Mouse (Mus musculus) olfactory bulb, adult 2 months (tissue): ENCODE measurements around the gene Rasgef1a. TPM values are rescaled to one million over a fixed set of nuclear protein-coding genes. Genes with fewer than 3 reads are reported as not detected.

ENCODE experiments used
- H3K27ac ChIP-seq: fragments of 200-500 bp; 2 replicates; pipeline ENCODE4 v1.5.1; 2012; ENCODE audit warnings: low read depth, low read length; ENCODE audit not compliant: insufficient read depth
- H3K4me1 ChIP-seq: fragments of 200-500 bp; 2 replicates; pipeline ENCODE4 v1.6.1; 2012; ENCODE audit warnings: low read length; ENCODE audit not compliant: control insufficient read depth, insufficient read depth
- H3K4me3 ChIP-seq: fragments of 200-500 bp; 2 replicates; pipeline ENCODE4 v1.5.1; 2012; ENCODE audit warnings: mild to moderate bottlenecking, low read depth, low read length, moderate library complexity; ENCODE audit not compliant: insufficient read depth
- CTCF ChIP-seq: fragments of 200-500 bp; IDR thresholded peaks from 2 replicates; pipeline ENCODE4 v1.5.1; 2012; ENCODE audit warnings: low read depth, mild to moderate bottlenecking, low read length, moderate library complexity; ENCODE audit not compliant: insufficient read depth
- POLR2A ChIP-seq: fragments of 200-500 bp; IDR thresholded peaks from 2 replicates; pipeline ENCODE4 v1.6.1; 2012; ENCODE audit warnings: mild to moderate bottlenecking, low read depth, low read length, moderate library complexity; ENCODE audit not compliant: insufficient read depth
- WGBS: fragments of 180-500 bp; shearing (Covaris S2); methylation state at CpG from one replicate; pipeline ENCODE4 v1.1.7; 2018; 5-methylcytosine and 5-hydroxymethylcytosine counted together
- polyA plus RNA-seq: library from polyadenylated mRNA; stranded (reverse); fragments of >200 nt; gene quantifications from 2 replicates; pipeline ENCODE4 v1.2.4, GENCODE M21; 2012; ENCODE audit warnings: low replicate concordance; ENCODE audit not compliant: missing spikeins, insufficient read depth, insufficient read length

The Rasgef1a gene
- not detected in 2 replicates for polyA plus RNA-seq

DNA sequence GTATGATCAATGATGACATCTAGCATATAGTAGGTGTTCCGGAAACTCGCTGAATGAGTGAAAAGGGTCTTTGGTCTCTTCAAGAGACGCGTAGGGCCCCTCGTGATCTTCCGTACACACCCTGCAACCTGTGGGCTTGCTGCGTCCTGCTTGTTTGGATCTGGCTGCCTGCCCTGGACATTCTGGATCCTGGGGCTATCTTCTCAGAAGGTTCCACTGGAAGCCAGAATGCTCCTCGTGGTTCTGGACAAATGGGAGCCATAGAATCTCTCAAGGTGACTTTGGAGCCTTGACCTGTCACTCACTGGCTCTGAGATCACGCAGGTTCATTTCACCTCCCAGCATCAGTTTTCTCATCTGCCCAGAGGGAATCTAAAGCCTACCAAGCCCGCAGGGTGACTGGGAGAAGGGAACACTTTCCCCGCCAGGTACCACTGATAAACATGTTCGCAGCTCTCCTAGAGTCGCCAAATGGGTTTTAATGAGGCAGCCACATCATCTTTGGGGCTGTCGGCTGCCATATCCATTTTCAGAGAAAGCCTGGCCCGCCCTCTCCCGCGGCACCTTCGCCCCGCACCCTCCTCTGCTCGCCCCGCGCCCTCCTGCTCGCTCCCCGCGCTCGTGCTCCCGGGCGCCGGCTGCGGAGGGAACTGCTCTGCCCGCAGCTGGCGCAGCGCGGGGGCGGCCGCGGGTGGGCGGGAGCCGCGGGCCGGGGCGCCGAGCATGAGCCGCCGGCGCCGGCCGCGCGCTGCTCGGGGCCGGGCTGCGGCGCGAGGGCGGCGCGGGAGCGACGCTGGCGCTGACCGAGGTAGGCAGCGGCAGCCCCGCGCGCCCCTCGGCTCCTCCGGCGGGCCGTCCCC, at the start of gene Rasgef1a:
Gene Rasgef1a (plus strand): TSS at position 683 of the 860 bp plus-strand sequence.
- Histone ChIP-seq H3K27ac (peak within 1 kb of the TSS; percentile 96), H3K4me3 (peak within 1 kb of the TSS; percentile 79), H3K4me1 (peaks cover 35% of the 10 kb centered on the region)
- TF ChIP-seq POLR2A (peak; percentile 33; the same call in 1 of the 2 replicates), CTCF (no peak)
- WGBS = 13% methylated on average over 70 of the region's 70 CpGs

DNA sequence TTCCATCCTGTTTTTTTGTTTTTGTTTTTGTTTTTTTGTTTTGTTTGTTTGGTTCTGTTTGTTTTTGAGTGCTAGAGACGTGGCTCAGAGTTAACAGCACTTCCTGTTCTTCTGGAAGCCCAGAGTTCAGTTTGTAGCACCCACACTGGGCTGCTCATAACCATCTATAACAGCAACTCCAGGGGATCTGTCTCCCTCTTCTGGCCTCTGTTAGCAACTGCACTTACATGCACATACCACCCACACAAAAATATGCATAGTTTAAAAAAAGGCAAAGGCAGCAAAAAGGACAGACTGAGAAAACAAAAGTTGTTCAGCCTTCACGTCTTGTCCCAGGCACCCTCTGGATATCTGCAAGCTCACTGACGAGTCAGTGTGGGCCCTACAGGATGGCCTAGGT, 48.0 kb upstream of the Rasgef1a start:
- 86% methylated on average over 3 of the region's 3 CpGs for WGBS
- Histone ChIP-seq H3K4me1 (peaks cover 3% of the 10 kb centered on the region; the same call in 1 of the 2 replicates), H3K4me3 (no peak overlapping the region), H3K27ac (no peak overlapping the region)
- TF ChIP-seq POLR2A = no peak

DNA sequence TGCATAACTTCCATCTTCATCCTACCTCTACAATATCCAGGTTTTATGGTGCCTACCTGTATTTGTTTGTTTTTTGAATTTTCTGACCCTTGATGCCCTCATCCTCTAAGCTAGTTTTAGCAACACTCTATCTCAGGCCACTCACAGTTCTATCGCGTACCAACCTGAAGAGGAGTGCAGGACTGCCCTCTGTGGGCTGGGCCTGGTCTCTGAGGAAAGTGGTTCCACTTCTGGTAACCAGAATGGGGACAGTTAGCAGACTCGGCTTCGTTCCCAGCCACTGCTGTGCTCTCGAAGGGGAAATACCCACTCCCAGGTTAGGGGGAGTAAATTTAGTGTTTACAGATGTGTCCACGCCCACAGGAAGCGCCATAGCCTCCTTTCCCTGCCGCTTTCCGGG, 44.5 kb upstream of the Rasgef1a start:
- TF ChIP-seq CTCF = no peak
- TF ChIP-seq POLR2A = no peak
- Histone ChIP-seq H3K4me1 (peaks cover 3% of the 10 kb centered on the region; the same call in 1 of the 2 replicates), H3K4me3 (no peak overlapping the region), H3K27ac (no peak overlapping the region)
- 53% methylated on average over 9 of the region's 9 CpGs for WGBS

DNA sequence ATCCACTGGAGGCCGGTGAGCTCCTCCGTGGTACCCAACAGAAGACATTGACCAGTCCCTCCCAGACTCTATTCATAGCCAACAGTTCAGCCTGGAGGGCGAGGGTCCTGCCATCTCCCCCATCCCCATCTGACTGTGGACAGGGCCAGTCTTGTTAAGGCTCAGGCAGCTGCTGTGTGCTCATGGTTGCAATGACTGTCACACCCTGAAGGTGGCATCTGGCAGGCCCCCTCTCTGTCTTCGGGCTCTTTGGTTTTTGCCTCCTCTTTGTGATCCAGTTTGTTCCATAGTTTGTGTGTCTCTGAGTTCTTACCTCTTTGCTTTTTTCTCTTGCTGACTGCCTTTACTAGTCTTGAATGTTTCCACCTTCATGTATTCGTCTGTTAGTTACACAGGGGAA, 24.1 kb upstream of the Rasgef1a start:
- no peak overlapping the region for H3K27ac ChIP-seq
- H3K4me3 ChIP-seq = no peak overlapping the region
- peaks cover 6% of the 10 kb centered on the region for H3K4me1 ChIP-seq
- WGBS = 64% methylated on average over 5 of the region's 5 CpGs
- no peak for TF ChIP-seq CTCF
- no peak for TF ChIP-seq POLR2A

DNA sequence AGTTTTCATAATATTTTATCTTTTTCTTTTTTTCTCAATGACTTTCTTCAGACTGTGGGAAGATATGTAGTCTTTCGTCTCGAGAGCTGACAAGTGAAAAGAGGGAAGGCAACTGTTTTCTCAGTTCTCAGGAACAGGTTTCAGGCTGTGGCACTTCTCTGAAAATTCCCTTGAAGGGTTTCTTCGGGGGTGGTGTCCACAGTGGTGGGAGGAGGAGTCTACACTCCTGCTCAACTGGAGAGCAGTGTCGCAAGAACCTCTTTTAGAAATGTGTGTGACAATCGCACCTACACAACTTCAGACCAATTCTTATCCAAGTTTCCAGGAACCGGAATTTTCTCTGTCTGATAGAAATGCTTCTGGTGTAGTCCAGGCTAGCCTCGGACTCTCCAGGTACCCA, 22.0 kb upstream of the Rasgef1a start:
- 91% methylated on average over 7 of the region's 7 CpGs for WGBS
- TF ChIP-seq CTCF (no peak), POLR2A (no peak)

DNA sequence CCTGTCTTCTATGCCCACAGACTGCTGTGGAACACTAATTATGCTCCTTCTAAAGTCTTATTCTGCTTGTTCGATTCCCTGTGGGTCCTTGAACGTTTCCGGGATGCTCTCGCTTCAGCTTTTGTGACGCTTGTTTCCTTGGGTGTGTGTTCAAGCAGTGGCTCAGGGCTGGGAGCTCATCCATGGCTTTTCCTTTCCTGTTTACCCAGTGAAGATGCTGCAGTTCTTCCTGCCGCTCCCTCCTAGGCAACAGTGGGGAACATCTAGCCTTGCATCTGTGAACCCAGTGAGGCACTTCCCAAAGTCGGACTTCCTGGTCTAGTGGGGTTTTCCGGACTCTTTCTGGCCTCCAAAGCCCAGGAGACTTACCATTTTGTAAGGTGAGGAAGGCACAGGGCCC, 20.6 kb upstream of the Rasgef1a start:
- Histone ChIP-seq H3K4me3 (no peak overlapping the region), H3K4me1 (peaks cover 11% of the 10 kb centered on the region), H3K27ac (no peak overlapping the region)
- WGBS = 77% methylated on average over 8 of the region's 8 CpGs
- TF ChIP-seq CTCF = no peak
- no peak for TF ChIP-seq POLR2A

More for the DNA sequence above, 22.0 kb upstream of the Rasgef1a start:
- Histone ChIP-seq H3K27ac (no peak overlapping the region), H3K4me1 (peaks cover 6% of the 10 kb centered on the region), H3K4me3 (no peak overlapping the region)

DNA sequence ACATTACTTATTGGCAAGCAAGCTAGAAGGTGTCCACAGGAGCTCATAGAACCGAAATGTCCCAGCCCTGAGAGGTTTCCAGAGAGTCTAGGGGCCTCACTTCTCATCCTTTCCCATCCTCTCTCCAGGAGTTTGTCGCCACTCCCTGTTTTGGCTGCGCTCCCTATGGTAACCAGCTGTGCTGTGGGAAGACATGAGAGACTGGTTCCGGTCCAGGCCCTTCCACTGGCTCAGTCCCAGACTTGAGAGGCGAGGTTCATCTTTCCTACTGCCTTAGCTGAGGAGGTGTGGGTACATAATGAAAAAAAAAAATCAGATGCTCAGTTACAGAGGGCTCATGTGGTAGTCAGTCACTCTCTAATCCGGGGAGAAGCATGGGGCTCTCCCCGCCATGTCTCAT, 19.9 kb upstream of the Rasgef1a start:
- H3K4me1 ChIP-seq = peaks cover 11% of the 10 kb centered on the region
- no peak overlapping the region for H3K27ac ChIP-seq
- no peak overlapping the region for H3K4me3 ChIP-seq
- WGBS = 73% methylated on average over 7 of the region's 7 CpGs
- no peak for TF ChIP-seq POLR2A
- TF ChIP-seq CTCF = no peak

DNA sequence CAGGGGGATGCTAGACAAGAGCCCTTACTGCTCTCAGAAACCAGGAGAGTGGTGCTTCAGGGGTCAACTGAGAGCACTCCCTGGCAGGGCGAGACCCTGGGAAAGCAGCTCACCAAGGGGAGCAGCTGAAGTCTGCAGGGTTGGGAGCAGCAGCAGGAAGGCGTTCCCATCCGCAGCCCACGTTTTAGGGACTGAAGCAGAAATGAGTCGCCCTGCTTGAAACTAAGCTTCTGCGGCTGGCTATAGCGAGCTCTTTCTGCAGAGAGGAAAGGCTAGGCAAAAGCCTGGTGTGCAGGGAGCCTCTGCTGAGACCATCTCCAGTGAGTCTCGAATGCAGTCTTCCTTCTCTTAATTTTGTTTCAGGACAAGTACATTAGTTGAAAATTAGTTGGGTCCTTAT, 19.3 kb upstream of the Rasgef1a start:
- TF ChIP-seq CTCF (no peak), POLR2A (no peak)
- WGBS = 32% methylated on average over 8 of the region's 8 CpGs

DNA sequence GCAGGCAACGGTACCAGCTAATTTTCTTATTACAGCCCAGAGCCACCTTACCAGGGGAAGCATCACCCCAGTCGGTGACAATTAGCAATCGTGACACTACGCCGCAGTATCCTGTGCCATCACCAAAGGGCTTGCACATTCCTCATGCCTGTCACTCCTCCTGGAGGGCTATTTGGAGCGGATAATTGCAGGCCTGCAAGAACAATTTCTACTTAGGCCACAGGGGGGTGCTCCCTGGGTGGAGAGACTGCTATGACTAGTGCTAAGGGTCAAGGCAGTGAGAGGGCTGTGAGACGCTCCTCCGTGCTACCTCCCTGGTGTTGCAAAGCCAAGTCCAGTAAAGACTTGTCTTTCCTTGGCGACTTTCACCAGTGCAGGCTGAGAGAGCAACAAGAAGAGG, 16.1 kb upstream of the Rasgef1a start:
- H3K27ac ChIP-seq = no peak overlapping the region
- TF ChIP-seq POLR2A (no peak), CTCF (no peak)
- peaks cover 11% of the 10 kb centered on the region for H3K4me1 ChIP-seq
- 64% methylated on average over 9 of the region's 9 CpGs for WGBS
- H3K4me3 ChIP-seq = no peak overlapping the region

More for the DNA sequence above, 19.3 kb upstream of the Rasgef1a start:
- no peak overlapping the region for H3K4me3 ChIP-seq
- peaks cover 11% of the 10 kb centered on the region for H3K4me1 ChIP-seq
- no peak overlapping the region for H3K27ac ChIP-seq

DNA sequence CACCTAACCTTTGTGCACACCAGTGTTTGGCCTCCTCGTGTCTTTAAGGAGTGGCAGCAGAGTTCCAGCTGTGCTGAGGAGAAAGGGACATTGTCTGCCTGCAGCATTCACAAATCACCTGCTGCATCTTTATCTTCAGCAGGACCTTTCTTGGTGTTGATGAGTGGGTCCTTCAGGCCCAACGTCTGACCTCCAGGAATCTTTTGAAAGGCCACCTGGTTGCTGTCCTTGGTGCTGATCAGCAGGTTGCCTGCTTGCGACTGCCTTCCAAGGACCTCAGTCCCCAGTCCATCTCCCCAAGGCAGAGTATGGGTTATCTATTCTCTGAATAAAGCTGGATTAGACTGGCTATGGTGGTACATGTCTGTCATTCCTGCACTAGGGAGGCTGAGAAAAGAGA, 10.0 kb upstream of the Rasgef1a start:
- Histone ChIP-seq H3K4me3 (no peak overlapping the region), H3K27ac (no peak overlapping the region), H3K4me1 (no peaks in the 10 kb centered on the region)
- TF ChIP-seq POLR2A (no peak), CTCF (no peak)
- WGBS = 41% methylated on average over 3 of the region's 3 CpGs
